ENCODE assay signal across 8 mouse cellular contexts in genomic region chr6:88290129-88290766, GRCm38 (mm10).
A peak's percentile ranks its signal among the peaks of the same experiment; 100 is the strongest.
DNase-seq lines count a peak whose midpoint lies in the region; ATAC-seq lines count a peak whose summit lies in the region.

No protein-coding gene starts in this region.

- H3K4me2 ChIP-seq in forebrain, embryonic 15.5 days (replicated peaks): no peak overlapping the region
- no peak overlapping the region for H3K4me2 ChIP-seq in forebrain, embryonic 11.5 days (ENCODE audit: low read depth, low read length, severe bottlenecking)
- H3K4me2 ChIP-seq in liver, embryonic 12.5 days: no peak overlapping the region

- WGBS in forebrain, embryonic 15.5 days: 21% methylated on average over 6 of the region's 6 CpGs
- 84% methylated on average over 6 of the region's 6 CpGs for WGBS in forebrain, embryonic 11.5 days
- WGBS in liver, embryonic 12.5 days (ENCODE audit: insufficient replicate concordance): 72% methylated on average over 6 of the region's 6 CpGs

- no peaks in the 10 kb centered on the region for H3K36me3 ChIP-seq in forebrain, embryonic 15.5 days
- H3K36me3 ChIP-seq in forebrain, embryonic 11.5 days (ENCODE audit: control insufficient read depth, insufficient read depth, low read length): no peaks in the 10 kb centered on the region
- peaks cover 5% of the 10 kb centered on the region; the same call in 1 of the 2 replicates for H3K36me3 ChIP-seq in liver, embryonic 12.5 days

- H3K27ac ChIP-seq in forebrain, embryonic 15.5 days (replicated peaks): peak overlapping the region; percentile 15; the same call in 1 of the 2 replicates
- no peak overlapping the region for H3K27ac ChIP-seq in forebrain, embryonic 11.5 days (ENCODE audit: low read depth, low read length)
- no peak overlapping the region for H3K27ac ChIP-seq in liver, embryonic 12.5 days

- no peak overlapping the region for H3K9ac ChIP-seq in forebrain, embryonic 15.5 days (replicated peaks)
- no peak overlapping the region for H3K9ac ChIP-seq in forebrain, embryonic 11.5 days (ENCODE audit: low read length)
- H3K9ac ChIP-seq in liver, embryonic 12.5 days: no peak overlapping the region

- DNase-seq in forebrain, embryonic 11.5 days (ENCODE audit: low spot score): no peak
- peak; percentile 24 for DNase-seq in cerebellum, adult 9-10 months
- peak; percentile 71 for DNase-seq in heart, adult 8-10 months (ENCODE audit: low spot score)
- DNase-seq in left cerebral cortex, postnatal 10 days (ENCODE audit: extremely low spot score in 1 of 2, low spot score in 2 of 2): peak; percentile 44 to 68
- DNase-seq in lung, postnatal 14 days: no peak

- no peak overlapping the region for H3K4me3 ChIP-seq in forebrain, embryonic 15.5 days
- H3K4me3 ChIP-seq in forebrain, embryonic 11.5 days (ENCODE audit: low read depth, low read length): no peak overlapping the region
- H3K4me3 ChIP-seq in liver, embryonic 12.5 days: no peak overlapping the region

- H3K4me1 ChIP-seq in forebrain, embryonic 15.5 days: peaks cover 14% of the 10 kb centered on the region
- H3K4me1 ChIP-seq in forebrain, embryonic 11.5 days (replicated peaks; ENCODE audit: control insufficient read depth, insufficient read depth, low read length): no peaks in the 10 kb centered on the region
- H3K4me1 ChIP-seq in liver, embryonic 12.5 days: peaks cover 15% of the 10 kb centered on the region

- intact Hi-C loops in left cerebral cortex, postnatal 10 days (cut with DNase I): no loop called here

- no peaks in the 10 kb centered on the region for H3K27me3 ChIP-seq in forebrain, embryonic 15.5 days
- no peaks in the 10 kb centered on the region for H3K27me3 ChIP-seq in forebrain, embryonic 11.5 days (ENCODE audit: control insufficient read depth, insufficient read depth, low read length)
- no peaks in the 10 kb centered on the region for H3K27me3 ChIP-seq in liver, embryonic 12.5 days (replicated peaks)

- H3K9me3 ChIP-seq in forebrain, embryonic 15.5 days: no peaks in the 10 kb centered on the region
- H3K9me3 ChIP-seq in forebrain, embryonic 11.5 days (ENCODE audit: control insufficient read depth, low read length): no peaks in the 10 kb centered on the region
- no peaks in the 10 kb centered on the region for H3K9me3 ChIP-seq in liver, embryonic 12.5 days (replicated peaks)

- ATAC-seq in forebrain, embryonic 15.5 days (replicated peaks): peak; percentile 95
- no peak for ATAC-seq in forebrain, embryonic 11.5 days (replicated peaks; ENCODE audit: low FRiP score)
- ATAC-seq in megakaryocyte, adult 5-6 weeks (ENCODE audit: poor library complexity, severe bottlenecking): no peak
- ATAC-seq in liver, embryonic 12.5 days: no peak

Comparison
In these comparisons a context has a peak if more than half of its experiments do, and no peak if none do; other contexts are left out.
1. DNase-seq: peak in cerebellum, adult 9-10 months (single experiment), heart, adult 8-10 months (single experiment) and left cerebral cortex, postnatal 10 days (2 of 2); none in forebrain, embryonic 11.5 days (single experiment) and lung, postnatal 14 days (single experiment).